Mouse (Mus musculus) myocyte (in vitro differentiated cells): ENCODE results near the gene Pstpip1.

Experiments used
- CEBPB ChIP-seq: IDR thresholded peaks from 2 replicates; pipeline ENCODE4 v1.6.1; 2011; ENCODE audit warnings: mild to moderate bottlenecking, moderate library complexity; ENCODE audit not compliant: poor library complexity, insufficient read depth, severe bottlenecking
- E2F4 ChIP-seq: IDR thresholded peaks from one replicate; pipeline ENCODE4 v1.6.1; 2011; ENCODE audit warnings: mild to moderate bottlenecking, control low read depth, moderate library complexity; ENCODE audit not compliant: insufficient read depth
- MAX ChIP-seq: IDR thresholded peaks from one replicate; pipeline ENCODE4 v1.6.1; 2011; ENCODE audit warnings: low read depth, mild to moderate bottlenecking, control low read depth
- MYOD1 ChIP-seq, 3 experiments: IDR thresholded peaks; one replicate each; pipeline ENCODE4 v1.6.1; 2011; ENCODE audit warnings: control low read depth in 2 of 3, low read depth in 2 of 3, mild to moderate bottlenecking in 2 of 3, moderate library complexity in 1 of 3; ENCODE audit not compliant: insufficient read length in 2 of 3, control insufficient read depth in 1 of 3
- MYOG ChIP-seq, 3 experiments: IDR thresholded peaks; one replicate each; pipeline ENCODE4 v1.6.1; 2011; ENCODE audit warnings: control low read depth in 2 of 3, low read depth in 2 of 3, mild to moderate bottlenecking in 2 of 3; ENCODE audit not compliant: insufficient read length in 2 of 3, control insufficient read depth in 1 of 3, insufficient read depth in 1 of 3
- POLR2A ChIP-seq: IDR thresholded peaks from one replicate; pipeline ENCODE4 v1.6.1; 2011; ENCODE audit warnings: low read depth, mild to moderate bottlenecking, control low read depth, moderate library complexity; ENCODE audit not compliant: insufficient read length
- POLR2AphosphoS2 ChIP-seq: IDR thresholded peaks from one replicate; pipeline ENCODE4 v1.6.1; 2011; ENCODE audit warnings: low read depth, control low read depth; ENCODE audit not compliant: insufficient read length
- REST ChIP-seq: IDR thresholded peaks from one replicate; pipeline ENCODE4 v1.6.1; 2011; ENCODE audit warnings: mild to moderate bottlenecking, control low read depth, moderate library complexity; ENCODE audit not compliant: insufficient read depth, insufficient read length
- SRF ChIP-seq: IDR thresholded peaks from one replicate; pipeline ENCODE4 v1.6.1; 2011; ENCODE audit warnings: low read depth; ENCODE audit not compliant: control insufficient read depth, insufficient read length
- TCF12 ChIP-seq: IDR thresholded peaks from one replicate; pipeline ENCODE4 v1.6.1; 2011; ENCODE audit warnings: mild to moderate bottlenecking, control low read depth; ENCODE audit not compliant: poor library complexity, insufficient read depth, severe bottlenecking
- TCF3 ChIP-seq: IDR thresholded peaks from one replicate; pipeline ENCODE4 v1.6.1; 2011; ENCODE audit warnings: low read depth, control low read depth; ENCODE audit not compliant: insufficient read length
- USF1 ChIP-seq: IDR thresholded peaks from one replicate; pipeline ENCODE4 v1.6.1; 2011; ENCODE audit warnings: low read depth, mild to moderate bottlenecking, control low read depth, moderate library complexity

DNA sequence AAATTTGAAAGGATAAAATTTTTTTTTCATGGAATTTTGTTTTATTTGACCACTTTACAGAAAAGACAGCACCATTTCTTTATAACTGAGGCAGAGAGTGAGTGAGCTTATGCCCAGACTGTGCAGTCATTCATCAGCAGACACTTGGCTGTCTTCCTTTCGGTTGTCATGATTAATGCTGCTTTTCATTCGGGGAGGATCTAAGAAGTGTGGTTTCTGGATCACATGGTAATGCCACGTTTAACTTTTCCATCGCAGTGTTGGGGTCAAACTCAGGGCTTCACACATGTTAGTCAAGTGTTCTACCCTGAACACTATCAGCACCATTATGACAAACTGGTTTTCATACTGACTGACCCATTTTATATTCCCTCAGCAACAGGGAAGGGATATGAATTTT lies 11.3 kb downstream of the Pstpip1 start:
- TF ChIP-seq TCF12 (no peak), POLR2A (no peak), E2F4 (no peak), POLR2AphosphoS2 (no peak), REST (no peak), USF1 (peak; percentile 67), MYOG (IDR thresholded peaks at IDR 0.05; ENCODE audit: control insufficient read depth in 1 of 3, insufficient read depth in 1 of 3, insufficient read length in 2 of 3, low read depth in 2 of 3) (no peak), TCF3 (no peak), CEBPB (no peak), MYOD1 (IDR thresholded peaks at IDR 0.05; ENCODE audit: control insufficient read depth in 1 of 3, insufficient read length in 2 of 3, low read depth in 2 of 3) (no peak), SRF (no peak), MAX (no peak)
